Mouse (Mus musculus) MEL (cell line): ENCODE results near the gene Apopt1. TPM values are rescaled to one million over a fixed set of nuclear protein-coding genes. Genes with fewer than 3 reads are reported as not detected.

ENCODE experiments used
- DNase-seq: peaks from one replicate; pipeline ENCODE4 v3.0.0; 2011; ENCODE audit warnings: low read depth, low spot score
- H3K27ac ChIP-seq: 2 replicates; pipeline ENCODE4 v1.5.1; 2012; ENCODE audit warnings: low read depth, mild to moderate bottlenecking, control low read depth, low read length, moderate library complexity; ENCODE audit not compliant: control insufficient read depth
- H3K27me3 ChIP-seq, 2 experiments: fragments of 150-350 bp in 1 of 2; sonication (generic) in 1 of 2; 2 replicates each; pipeline ENCODE4 v1.6.1; 2012; ENCODE audit warnings: low read length in 2 of 2, mild to moderate bottlenecking in 2 of 2, improper control_type of control experiment in 1 of 2, moderate library complexity in 1 of 2; ENCODE audit not compliant: insufficient read depth in 2 of 2, control insufficient read depth in 1 of 2
- H3K36me3 ChIP-seq, 2 experiments: 2 replicates each; pipeline ENCODE4 v1.6.1; 2012 to 2014; ENCODE audit warnings: low read length in 2 of 2, improper control_type of control experiment in 1 of 2, inconsistent platforms in 1 of 2, mild to moderate bottlenecking in 1 of 2; ENCODE audit not compliant: insufficient read depth in 2 of 2, control insufficient read depth in 1 of 2
- H3K4me1 ChIP-seq, 2 experiments: fragments of 150-350 bp in 1 of 2; sonication (generic) in 1 of 2; 2 replicates each; pipeline ENCODE4 v1.6.1; 2012; ENCODE audit warnings: low read length in 2 of 2, improper control_type of control experiment in 1 of 2, mild to moderate bottlenecking in 1 of 2; ENCODE audit not compliant: insufficient read depth in 2 of 2, control insufficient read depth in 1 of 2
- H3K4me3 ChIP-seq, 2 experiments: fragments of 150-350 bp in 1 of 2; sonication (generic) in 1 of 2; 2 replicates each; pipeline ENCODE4 v1.5.1; 2012; ENCODE audit warnings: low read depth in 2 of 2, low read length in 2 of 2, mild to moderate bottlenecking in 2 of 2, moderate library complexity in 2 of 2, control low read depth in 1 of 2, improper control_type of control experiment in 1 of 2; ENCODE audit not compliant: control insufficient read depth in 1 of 2, insufficient read depth in 1 of 2
- H3K79me2 ChIP-seq: 2 replicates; pipeline ENCODE4 v1.6.1; 2012; ENCODE audit warnings: mild to moderate bottlenecking, low read length, moderate library complexity; ENCODE audit not compliant: control insufficient read depth, poor library complexity, insufficient read depth
- H3K9ac ChIP-seq: 2 replicates; pipeline ENCODE4 v1.6.1; 2012; ENCODE audit warnings: low read depth, mild to moderate bottlenecking, control low read depth, low read length, moderate library complexity; ENCODE audit not compliant: control insufficient read depth, poor library complexity, severe bottlenecking
- H3K9me3 ChIP-seq: fragments of 150-350 bp; sonication (generic); replicated peaks from 2 replicates; pipeline ENCODE4 v1.6.1; 2012; ENCODE audit warnings: mild to moderate bottlenecking, low read length, improper control_type of control experiment, moderate library complexity; ENCODE audit not compliant: insufficient read depth
- BHLHE40 ChIP-seq: IDR thresholded peaks from 2 replicates; pipeline ENCODE4 v1.6.1; 2012; ENCODE audit warnings: low read depth, mild to moderate bottlenecking, inconsistent platforms, low read length, improper control_type of control experiment, borderline replicate concordance
- CHD2 ChIP-seq: IDR thresholded peaks from 2 replicates; pipeline ENCODE4 v1.6.1; 2011; ENCODE audit warnings: low read length, improper control_type of control experiment
- E2F4 ChIP-seq: IDR thresholded peaks from 2 replicates; pipeline ENCODE4 v1.6.1; 2011; ENCODE audit warnings: low read depth, low read length, improper control_type of control experiment, borderline replicate concordance
- ELF1 ChIP-seq: IDR thresholded peaks from 2 replicates; pipeline ENCODE4 v1.6.1; 2014; ENCODE audit warnings: low read depth, mild to moderate bottlenecking, inconsistent platforms, low read length, improper control_type of control experiment, moderate library complexity
- GABPA ChIP-seq: IDR thresholded peaks from 2 replicates; pipeline ENCODE4 v1.6.1; 2012; ENCODE audit warnings: low read depth, mild to moderate bottlenecking, inconsistent platforms, low read length, improper control_type of control experiment, moderate library complexity
- GATA1 ChIP-seq: IDR thresholded peaks from 2 replicates; pipeline ENCODE4 v1.6.1; 2011; ENCODE audit warnings: low read depth, low read length, improper control_type of control experiment
- JUND ChIP-seq: IDR thresholded peaks from 2 replicates; pipeline ENCODE4 v1.6.1; 2011; ENCODE audit warnings: low read depth, mild to moderate bottlenecking, improper control_type of control experiment, low read length
- MAFK ChIP-seq: IDR thresholded peaks from 2 replicates; pipeline ENCODE4 v1.6.1; 2011; ENCODE audit warnings: low read depth, mild to moderate bottlenecking, low read length, improper control_type of control experiment, borderline replicate concordance
- MAZ ChIP-seq: IDR thresholded peaks from 2 replicates; pipeline ENCODE4 v1.6.1; 2012; ENCODE audit warnings: low read depth, mild to moderate bottlenecking, inconsistent platforms, low read length, improper control_type of control experiment
- MYB ChIP-seq: IDR thresholded peaks from 2 replicates; pipeline ENCODE4 v1.6.1; 2011; ENCODE audit warnings: mild to moderate bottlenecking, low read depth, low read length, improper control_type of control experiment
- MYC ChIP-seq: IDR thresholded peaks from 2 replicates; pipeline ENCODE4 v1.6.1; 2011; ENCODE audit warnings: low read depth, mild to moderate bottlenecking, low read length, improper control_type of control experiment, moderate library complexity
- NELFE ChIP-seq: IDR thresholded peaks from 2 replicates; pipeline ENCODE4 v1.6.1; 2011; ENCODE audit warnings: low read depth, low read length, improper control_type of control experiment
- POLR2AphosphoS2 ChIP-seq: IDR thresholded peaks from 2 replicates; pipeline ENCODE4 v1.6.1; 2011; ENCODE audit warnings: low read length, improper control_type of control experiment
- RCOR1 ChIP-seq: IDR thresholded peaks from 2 replicates; pipeline ENCODE4 v1.6.1; 2012; ENCODE audit warnings: low read depth, mild to moderate bottlenecking, inconsistent platforms, low read length, improper control_type of control experiment
- SIN3A ChIP-seq: IDR thresholded peaks from 2 replicates; pipeline ENCODE4 v1.6.1; 2012; ENCODE audit warnings: low read length, improper control_type of control experiment, inconsistent platforms
- TAL1 ChIP-seq: IDR thresholded peaks from 2 replicates; pipeline ENCODE4 v1.6.1; 2012; ENCODE audit warnings: mild to moderate bottlenecking, inconsistent platforms, low read length, moderate library complexity, mixed read lengths
- TBP ChIP-seq: IDR thresholded peaks from 2 replicates; pipeline ENCODE4 v1.8.0; 2011; ENCODE audit warnings: low read depth, low read length, improper control_type of control experiment
- ZKSCAN1 ChIP-seq: IDR thresholded peaks from 2 replicates; pipeline ENCODE4 v1.6.1; 2012; ENCODE audit warnings: low read depth, mild to moderate bottlenecking, inconsistent platforms, low read length, improper control_type of control experiment, moderate library complexity
- ZNF384 ChIP-seq: IDR thresholded peaks from 2 replicates; pipeline ENCODE4 v1.6.1; 2012; ENCODE audit warnings: low read depth, mild to moderate bottlenecking, inconsistent platforms, low read length, improper control_type of control experiment
- polyA plus RNA-seq, 2 experiments: library from polyadenylated mRNA; stranded (reverse) in 1 of 2; unstranded in 1 of 2; fragments of >175 nt in 1 of 2; fragments of >200 nt in 1 of 2; gene quantifications; 2 replicates each; pipeline versions ENCODE4 v1.2.1 to v1.2.4; 2012; ENCODE audit warnings: low replicate concordance in 2 of 2, low read depth in 1 of 2; ENCODE audit not compliant: insufficient read length in 2 of 2, insufficient read depth in 1 of 2, missing spikeins in 1 of 2
- total RNA-seq: library from RNA; depleted of rRNA; stranded (reverse); fragments of 300-350 nt; gene quantifications from 2 replicates; pipeline ENCODE4 v1.2.3, GENCODE M21; 2012

Gene Apopt1
- total and polyA plus RNA-seq, 3 experiments = 25.7 to 46.5 TPM; not detected in 1

GRCm38 (mm10) chr12:111716505-111716904, 3.4 kb downstream of the Apopt1 start:
- Histone ChIP-seq H3K9ac (no peak overlapping the region), H3K36me3 (peaks cover 0 to 5% of the 10 kb centered on the region in 2 experiments; a peak in 2 of 4 replicates), H3K27ac (no peak overlapping the region), H3K9me3 (no peaks in the 10 kb centered on the region), H3K27me3 (no peaks in the 10 kb centered on the region), H3K4me3 (no peak overlapping the region), H3K79me2 (peaks cover 27% of the 10 kb centered on the region), H3K4me1 (peaks cover 0 to 6% of the 10 kb centered on the region in 2 experiments; a peak in 3 of 4 replicates)
- no peak for DNase-seq
- TF ChIP-seq TBP = peak; percentile 54; the same call in 1 of the 2 replicates
- no peak for TF ChIP-seq POLR2AphosphoS2
- TF ChIP-seq TAL1 = no peak

DNA sequence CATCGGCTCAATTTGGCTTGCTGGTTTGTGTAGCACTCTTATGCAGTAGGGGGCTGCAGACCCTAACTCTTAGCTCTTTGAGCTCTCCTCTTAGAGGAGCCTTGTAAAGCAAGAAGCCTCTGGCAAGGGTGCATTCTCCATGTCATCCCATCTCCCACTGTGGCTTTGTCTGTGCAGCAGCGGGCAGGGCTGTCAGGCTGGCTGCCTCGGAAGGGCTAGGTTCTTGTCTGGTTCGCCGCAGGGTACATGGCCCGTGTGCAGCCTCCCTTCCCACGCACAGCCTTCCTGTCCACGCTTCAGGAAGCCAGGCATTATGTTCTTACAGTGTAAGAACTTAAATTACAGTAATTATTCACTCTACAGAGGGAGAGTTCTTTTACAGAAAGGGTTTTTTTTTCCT, 5.6 kb downstream of the Apopt1 start:
- H3K79me2 ChIP-seq = peaks cover 8% of the 10 kb centered on the region; the same call in 1 of the 2 replicates
- H3K27ac ChIP-seq = no peak overlapping the region
- H3K9ac ChIP-seq = no peak overlapping the region
- H3K9me3 ChIP-seq = no peaks in the 10 kb centered on the region
- no peak for TF ChIP-seq NELFE
- H3K4me1 ChIP-seq = no peaks in the 10 kb centered on the region; a peak in 1 of 4 replicates
- DNase-seq = no peak
- H3K4me3 ChIP-seq = no peak overlapping the region
- H3K27me3 ChIP-seq = no peaks in the 10 kb centered on the region
- H3K36me3 ChIP-seq = peaks cover 0 to 3% of the 10 kb centered on the region in 2 experiments; a peak in 2 of 4 replicates

GRCm38 (mm10) chr12:111720222-111720621, 7.2 kb downstream of the Apopt1 start:
- Histone ChIP-seq H3K79me2 (peaks cover 2% of the 10 kb centered on the region; the same call in 1 of the 2 replicates), H3K9ac (no peak overlapping the region), H3K4me1 (no peaks in the 10 kb centered on the region), H3K4me3 (no peak overlapping the region), H3K9me3 (no peaks in the 10 kb centered on the region), H3K27ac (no peak overlapping the region), H3K36me3 (no peaks in the 10 kb centered on the region; a peak in 1 of 4 replicates), H3K27me3 (no peaks in the 10 kb centered on the region)
- TF ChIP-seq E2F4 (no peak), JUND (no peak), SIN3A (no peak), TBP (no peak), RCOR1 (no peak), MYC (no peak), ZKSCAN1 (no peak), MYB (no peak), ZNF384 (no peak), MAFK (no peak), ELF1 (no peak), BHLHE40 (no peak), GABPA (no peak), MAZ (no peak), CHD2 (no peak), GATA1 (no peak)
- no peak for DNase-seq
